Mouse (Mus musculus): ENCODE results near the gene Mlkl. TPM values are rescaled to one million over a fixed set of nuclear protein-coding genes. Genes with fewer than 3 reads are reported as not detected.
A peak's percentile ranks its signal among the peaks of the same experiment; 100 is the strongest.
"Not testable (repeated sequence)": the region's sequence is repeated elsewhere in the genome, so short reads cannot be mapped to it uniquely, and the experiment has no call there.

The Mlkl gene
- polyA plus RNA-seq, 1 experiment from 2014 or later: 3.2 TPM

DNA sequence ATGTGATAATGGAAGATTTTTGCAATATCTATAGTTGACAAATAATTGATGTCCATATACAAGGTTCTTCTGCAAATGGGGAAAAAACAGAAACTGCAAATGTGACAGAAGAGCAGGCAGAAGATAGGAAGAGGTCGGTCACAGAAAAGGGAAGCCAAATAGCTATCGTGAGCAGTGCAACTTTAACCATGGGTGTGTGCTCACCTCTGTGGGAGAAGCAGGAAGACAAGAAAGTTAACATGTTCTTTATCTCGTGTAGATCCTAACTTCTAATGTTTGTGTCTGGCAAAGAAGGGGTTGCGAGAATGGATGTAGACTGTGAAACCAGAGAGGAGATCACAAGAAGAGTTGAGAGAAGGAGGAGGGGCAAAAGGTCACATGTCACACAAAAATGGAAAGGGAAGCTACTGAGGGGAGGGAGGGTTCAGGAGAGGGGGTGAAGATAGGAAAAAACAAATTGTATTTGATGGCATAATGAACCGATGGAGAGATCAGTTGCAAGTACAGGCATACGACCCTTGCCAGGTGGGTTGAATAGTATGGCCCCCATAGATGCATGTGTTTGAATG, 12.7 kb downstream of the Mlkl start:
- 74% methylated on average over 6 of the region's 6 CpGs for WGBS
- Histone ChIP-seq H3K4me2 (no peak overlapping the region), H3K4me1 (ENCODE audit: insufficient read depth) (no peaks in the 10 kb centered on the region), H3K36me3 (ENCODE audit: insufficient read depth) (no peaks in the 10 kb centered on the region), H3K4me3 (ENCODE audit: low read depth, low read length) (no peak overlapping the region), H3K9me3 (ENCODE audit: low read depth, low read length) (no peaks in the 10 kb centered on the region), H3K27me3 (ENCODE audit: insufficient read depth, low read length) (no peaks in the 10 kb centered on the region), H3K9ac (no peak overlapping the region), H3K27ac (ENCODE audit: low read depth) (no peak overlapping the region)
- ATAC-seq (ENCODE audit: insufficient read depth) (no peak), DNase-seq (no peak)
- TF ChIP-seq CTCF (IDR thresholded peaks at IDR 0.05; ENCODE audit: low read depth): no peak

GRCm38 (mm10) chr8:111314729-111315128, 23.2 kb downstream of the Mlkl start:
- Histone ChIP-seq H3K4me1 (ENCODE audit: insufficient read depth) (no peaks in the 10 kb centered on the region), H3K4me2 (no peak overlapping the region), H3K27me3 (ENCODE audit: insufficient read depth, low read length) (no peaks in the 10 kb centered on the region), H3K36me3 (ENCODE audit: insufficient read depth) (no peaks in the 10 kb centered on the region), H3K9me3 (ENCODE audit: low read depth, low read length) (no peaks in the 10 kb centered on the region), H3K9ac (no peak overlapping the region), H3K27ac (ENCODE audit: low read depth) (no peak overlapping the region), H3K4me3 (ENCODE audit: low read depth, low read length) (no peak overlapping the region)
- TF ChIP-seq CTCF (IDR thresholded peaks at IDR 0.05; ENCODE audit: low read depth): no peak
- ATAC-seq (ENCODE audit: insufficient read depth): no peak
- DNase-seq: no peak
- WGBS: 82% methylated on average over 12 of the region's 12 CpGs

GRCm38 (mm10) chr8:111313961-111314360, 24.0 kb downstream of the Mlkl start:
- ATAC-seq (ENCODE audit: insufficient read depth); H3K4me2 ChIP-seq: not testable (repeated sequence)
- 91% methylated on average over 6 of the region's 6 CpGs for WGBS

DNA sequence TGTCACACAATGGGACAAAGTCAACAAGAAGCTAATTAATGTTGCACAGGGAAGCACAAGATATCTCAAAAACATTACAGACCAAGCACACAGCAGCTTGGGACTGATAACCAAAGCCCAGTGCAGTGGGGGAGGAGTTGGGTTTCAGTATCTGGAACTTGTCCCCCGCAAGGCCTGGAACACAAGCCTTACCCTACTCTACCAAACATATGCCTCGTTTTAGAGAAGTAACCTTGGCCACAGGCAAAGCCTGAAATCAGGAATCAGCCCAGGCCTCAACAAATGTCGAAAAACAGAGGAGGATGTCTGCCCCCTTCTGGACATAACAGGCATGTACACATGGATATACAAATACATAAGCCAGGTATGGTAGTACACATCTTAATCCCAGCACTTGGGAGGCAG, 25.2 kb downstream of the Mlkl start:
- no peak for ATAC-seq (ENCODE audit: insufficient read depth)
- Histone ChIP-seq H3K27me3 (ENCODE audit: insufficient read depth, low read length) (no peaks in the 10 kb centered on the region), H3K9ac (no peak overlapping the region), H3K4me1 (ENCODE audit: insufficient read depth) (no peaks in the 10 kb centered on the region), H3K4me2 (no peak overlapping the region), H3K36me3 (ENCODE audit: insufficient read depth) (no peaks in the 10 kb centered on the region), H3K4me3 (ENCODE audit: low read depth, low read length) (no peak overlapping the region), H3K9me3 (ENCODE audit: low read depth, low read length) (no peaks in the 10 kb centered on the region), H3K27ac (ENCODE audit: low read depth) (no peak overlapping the region)
- WGBS: 74% methylated on average over 3 of the region's 3 CpGs
- TF ChIP-seq CTCF (IDR thresholded peaks at IDR 0.05; ENCODE audit: low read depth): peak; percentile 32; the same call in 1 of the 2 replicates
- peak; percentile 11 for DNase-seq

More at GRCm38 (mm10) chr8:111313961-111314360, 24.0 kb downstream of the Mlkl start:
- H3K4me3 ChIP-seq (ENCODE audit: low read depth, low read length); H3K9me3 ChIP-seq (ENCODE audit: low read depth, low read length); H3K27ac ChIP-seq (ENCODE audit: low read depth); H3K4me1 ChIP-seq (ENCODE audit: insufficient read depth); H3K27me3 ChIP-seq (ENCODE audit: insufficient read depth, low read length); DNase-seq; H3K36me3 ChIP-seq (ENCODE audit: insufficient read depth); H3K9ac ChIP-seq: not testable (repeated sequence)

- not testable (repeated sequence) for H3K4me2 ChIP-seq; H3K36me3 ChIP-seq (ENCODE audit: insufficient read depth); H3K9me3 ChIP-seq (ENCODE audit: low read depth, low read length); H3K9ac ChIP-seq; H3K27ac ChIP-seq (ENCODE audit: low read depth); H3K27me3 ChIP-seq (ENCODE audit: insufficient read depth, low read length); ATAC-seq (ENCODE audit: insufficient read depth); H3K4me1 ChIP-seq (ENCODE audit: insufficient read depth); DNase-seq; H3K4me3 ChIP-seq (ENCODE audit: low read depth, low read length)
- WGBS: 85% methylated on average over 15 of the region's 15 CpGs
Measured at GRCm38 (mm10) chr8:111310006-111310405, 28.0 kb downstream of the Mlkl start.

DNA sequence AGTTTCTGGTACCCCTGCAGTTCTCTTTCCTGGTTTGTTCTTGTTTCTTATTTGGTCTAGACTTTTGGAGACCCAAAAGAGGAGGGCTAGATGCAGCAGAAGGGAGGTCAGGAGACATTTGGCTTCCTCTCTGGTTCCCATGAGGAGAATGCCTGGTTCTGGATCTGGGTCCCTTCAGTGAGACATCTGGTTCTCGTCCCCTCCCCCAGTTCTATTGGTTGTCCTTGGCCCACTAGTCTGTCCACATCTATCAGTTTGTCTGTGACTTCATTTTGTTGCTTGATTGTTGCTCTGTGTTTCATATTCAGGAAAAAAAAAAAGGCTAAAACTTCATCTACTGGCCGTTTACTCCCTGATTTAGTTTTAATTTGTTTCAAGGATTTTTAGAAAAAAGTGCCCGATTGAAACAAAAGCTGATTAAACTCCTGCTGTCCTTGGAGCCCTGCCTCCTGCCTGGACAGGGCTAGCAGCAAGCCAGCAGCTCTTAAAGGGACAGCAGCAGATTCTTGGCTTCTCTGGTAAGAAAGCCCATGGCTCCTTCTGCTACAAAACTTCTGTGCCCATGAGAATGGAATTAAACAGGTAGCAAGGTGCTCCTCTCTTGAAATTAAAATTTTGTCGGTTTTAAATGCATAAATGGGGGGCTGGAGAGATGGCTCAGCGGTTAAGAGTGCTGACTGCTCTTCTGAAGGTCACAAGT, 32.8 kb downstream of the Mlkl start:
- TF ChIP-seq CTCF (IDR thresholded peaks at IDR 0.05; ENCODE audit: low read depth): no peak
- Histone ChIP-seq H3K4me2 (no peak overlapping the region), H3K9me3 (ENCODE audit: low read depth, low read length) (no peaks in the 10 kb centered on the region), H3K27ac (ENCODE audit: low read depth) (no peak overlapping the region), H3K4me3 (ENCODE audit: low read depth, low read length) (no peak overlapping the region), H3K9ac (no peak overlapping the region), H3K4me1 (ENCODE audit: insufficient read depth) (no peaks in the 10 kb centered on the region), H3K27me3 (ENCODE audit: insufficient read depth, low read length) (no peaks in the 10 kb centered on the region), H3K36me3 (ENCODE audit: insufficient read depth) (no peaks in the 10 kb centered on the region)
- 26% methylated on average over 5 of the region's 5 CpGs for WGBS
- DNase-seq: peak; percentile 24
- no peak for ATAC-seq (ENCODE audit: insufficient read depth)

- Histone ChIP-seq H3K4me3 (ENCODE audit: low read depth, low read length) (no peak overlapping the region), H3K36me3 (ENCODE audit: insufficient read depth) (no peaks in the 10 kb centered on the region), H3K4me2 (no peak overlapping the region), H3K9me3 (ENCODE audit: low read depth, low read length) (no peaks in the 10 kb centered on the region), H3K4me1 (ENCODE audit: insufficient read depth) (no peaks in the 10 kb centered on the region), H3K27me3 (ENCODE audit: insufficient read depth, low read length) (no peaks in the 10 kb centered on the region), H3K9ac (no peak overlapping the region), H3K27ac (ENCODE audit: low read depth) (no peak overlapping the region)
- DNase-seq: no peak
- 83% methylated on average over 3 of the region's 3 CpGs for WGBS
- TF ChIP-seq CTCF (IDR thresholded peaks at IDR 0.05; ENCODE audit: low read depth): no peak
- no peak for ATAC-seq (ENCODE audit: insufficient read depth)
Measured at GRCm38 (mm10) chr8:111304359-111304758, 33.6 kb downstream of the Mlkl start.

DNA sequence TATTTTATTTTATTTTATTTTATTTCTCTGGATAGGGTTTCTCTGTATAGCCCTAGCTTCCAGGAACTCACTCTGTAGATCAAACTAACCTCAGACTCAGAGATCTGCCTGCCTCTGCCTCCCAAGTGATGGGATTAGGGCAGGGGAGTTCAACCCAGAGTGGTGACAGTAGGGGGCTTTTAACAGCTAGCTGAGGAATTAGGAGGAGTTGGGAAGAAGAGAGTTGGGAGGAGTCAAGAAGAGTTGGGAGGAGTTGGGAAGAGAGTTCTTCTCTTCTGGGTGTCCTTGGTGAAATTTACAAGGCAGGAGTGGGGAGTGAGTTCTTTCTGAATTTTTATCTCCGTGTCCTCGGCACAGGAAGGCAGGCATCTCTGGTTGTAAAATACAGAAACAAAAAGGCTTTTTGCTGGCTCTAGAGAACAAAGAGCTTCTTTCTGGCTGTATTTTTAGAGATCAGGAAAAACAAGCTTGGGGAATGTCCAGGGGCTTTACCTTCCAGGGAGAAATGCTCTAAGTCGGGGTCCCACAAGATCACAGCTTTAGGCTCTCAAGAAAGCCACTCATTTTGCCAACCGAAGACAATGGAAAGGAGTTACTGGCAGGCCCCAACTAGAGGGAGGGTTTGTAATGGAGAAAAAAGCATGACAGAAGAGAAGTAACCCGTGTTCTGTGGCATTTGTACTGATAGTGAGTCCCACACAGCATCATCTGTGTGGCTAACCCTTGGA, 34.7 kb downstream of the Mlkl start:
- 72% methylated on average over 5 of the region's 5 CpGs for WGBS
- DNase-seq; H3K9ac ChIP-seq; H3K4me3 ChIP-seq (ENCODE audit: low read depth, low read length); H3K9me3 ChIP-seq (ENCODE audit: low read depth, low read length); H3K4me1 ChIP-seq (ENCODE audit: insufficient read depth); ATAC-seq (ENCODE audit: insufficient read depth); H3K27me3 ChIP-seq (ENCODE audit: insufficient read depth, low read length); H3K4me2 ChIP-seq; H3K27ac ChIP-seq (ENCODE audit: low read depth); H3K36me3 ChIP-seq (ENCODE audit: insufficient read depth): not testable (repeated sequence)

Measured in lung, embryonic 14.5 days (tissue).